Mouse (Mus musculus) heart, postnatal 36 days (tissue): ENCODE data around the gene Tmem265. TPM values are rescaled to one million over a fixed set of nuclear protein-coding genes. Genes with fewer than 3 reads are reported as not detected.

Source experiments
- DNase-seq, 2 experiments: peaks; one replicate each; pipeline ENCODE4 v3.0.0; 2021 to 2022
- intact Hi-C: fragments of 180-260 bp; cut with DNase I; formaldehyde crosslinking; loops from one replicate; pipeline ENCODE4 v1.15.1; 2025
- total RNA-seq, 2 experiments: library from RNA; stranded (reverse); gene quantifications; 2 replicates each; pipeline ENCODE4 v1.2.3; 2021

Tmem265 gene
- not detected for total RNA-seq

DNA sequence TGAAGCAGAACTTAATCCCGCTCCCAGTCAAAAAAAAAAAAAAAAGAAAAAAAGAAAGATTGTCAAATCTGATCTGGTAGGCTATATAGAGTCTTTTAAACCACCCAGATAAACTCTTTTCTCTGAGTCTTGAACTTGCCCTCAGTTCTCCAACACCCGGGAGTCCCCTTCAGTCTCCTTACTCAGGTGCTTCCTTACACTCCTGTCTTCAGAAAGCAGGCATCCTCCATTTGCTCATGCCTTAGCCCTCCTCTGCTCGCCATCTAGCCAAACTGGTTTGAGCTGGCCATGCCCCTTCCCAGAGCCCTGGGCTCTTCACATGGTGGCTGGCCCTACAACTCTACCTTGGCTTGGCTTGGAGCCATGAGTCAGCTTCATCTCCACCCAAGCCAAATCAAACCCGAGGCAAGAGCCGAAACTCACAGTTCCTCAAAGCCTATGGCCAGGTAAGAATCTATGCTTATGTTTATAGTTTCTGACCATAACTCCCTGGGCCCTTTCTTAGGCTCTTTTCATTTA, at the start of gene Tmem265:
TSS of gene Tmem265 (plus strand) at position 51 of the 519 bp plus-strand sequence.
- intact Hi-C loops: no loop called here

DNA sequence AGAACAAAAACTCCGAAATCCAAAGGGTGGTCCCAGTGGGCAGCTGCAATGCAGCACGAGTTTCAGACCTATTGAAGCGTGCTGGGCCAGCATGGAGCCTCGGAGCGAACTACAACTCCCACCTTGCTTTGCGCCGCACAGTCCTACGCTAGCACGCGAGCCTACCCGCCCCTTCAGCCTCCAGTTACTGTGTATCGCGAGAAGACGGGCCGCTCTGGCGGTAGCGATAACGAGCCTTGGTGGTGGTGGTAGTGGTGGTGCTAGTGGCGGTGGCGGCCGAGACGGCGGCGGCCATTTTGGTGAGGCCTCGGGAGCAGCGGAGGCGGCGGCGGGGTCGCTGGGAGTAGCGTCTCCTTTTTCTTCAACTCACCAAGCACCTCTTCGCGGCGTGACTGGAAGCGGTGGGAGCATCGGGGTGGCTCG, 49.4 kb upstream of the Tmem265 start, which contains the start of gene Srcap:
TSS of gene Srcap (plus strand) at position 176 of the 423 bp plus-strand sequence.
- peak; percentile 92 to 94 for DNase-seq
- intact Hi-C loops: loop anchor here (2.0 to 5.0 kb wide), 2 partner anchors 29 to 255 kb away; no protein-coding TSS in a partner anchor

More for the DNA sequence above, at the start of gene Tmem265:
- DNase-seq: no peak

DNA sequence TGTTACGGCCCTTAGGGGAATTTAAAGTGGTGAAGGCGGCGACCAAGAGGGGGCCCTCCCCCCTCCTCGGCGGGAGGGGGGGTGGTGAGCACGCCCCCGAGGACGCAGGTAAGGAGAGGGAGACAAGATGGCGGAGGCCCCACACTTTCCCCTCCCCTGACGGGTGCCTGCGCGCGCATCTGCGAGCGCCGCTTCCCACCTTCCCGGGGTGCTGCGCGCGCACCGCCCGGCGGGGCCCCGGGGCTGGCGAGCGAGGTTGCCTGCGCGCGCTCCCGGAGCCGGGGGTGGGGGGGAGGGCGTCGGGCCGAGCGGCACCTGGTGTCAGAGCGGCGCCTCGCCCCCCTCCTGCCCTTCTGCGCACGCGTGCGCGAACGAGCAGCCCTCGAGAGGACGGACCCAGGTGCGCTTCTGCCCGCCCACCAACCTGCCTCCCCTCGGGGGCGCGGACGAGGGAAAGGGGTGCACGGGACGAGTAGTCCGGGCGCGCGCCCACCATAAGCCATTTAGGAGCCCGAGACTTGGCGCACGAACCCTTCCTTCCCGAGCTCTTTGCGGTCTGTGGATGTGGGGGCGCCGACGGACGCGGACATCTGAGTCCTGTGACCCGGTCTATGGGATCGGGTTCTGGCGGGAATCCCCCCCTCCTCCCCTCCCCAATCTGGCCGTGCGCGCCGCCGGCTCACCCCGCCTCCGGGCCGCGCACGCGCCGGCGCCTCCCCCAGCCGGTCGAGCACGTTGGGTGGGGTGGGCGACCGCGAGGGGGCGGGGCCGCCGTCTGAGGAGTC, 48.8 kb upstream of the Tmem265 start:
- intact Hi-C loops: loop anchor here (5.0 kb wide), 1 partner anchor 255 kb away; no protein-coding TSS in a partner anchor
- DNase-seq: peak; percentile 86 to 91

DNA sequence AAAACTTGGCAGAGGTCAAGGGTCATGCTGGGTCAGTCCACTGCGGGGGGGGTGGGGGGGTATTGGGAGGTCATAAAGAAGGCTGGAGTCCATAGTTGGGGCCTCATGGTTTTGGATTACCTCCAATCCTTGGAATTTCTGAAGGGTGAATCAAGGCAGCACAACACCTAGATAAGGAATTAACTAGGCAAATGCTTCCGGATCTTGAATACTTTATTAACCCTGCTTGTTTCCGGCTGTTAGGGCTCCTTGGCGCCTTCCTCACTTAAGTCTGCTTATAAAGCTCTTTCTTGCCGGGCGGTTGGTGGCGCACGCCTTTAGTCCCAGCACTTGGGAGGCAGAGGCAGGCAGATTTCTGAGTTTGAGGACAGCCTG, 48.2 kb upstream of the Tmem265 start:
- intact Hi-C loops: loop anchor here (5.0 kb wide), 1 partner anchor 256 kb away; no protein-coding TSS in a partner anchor
- peak in 1 of 2 experiments; percentile 26 for DNase-seq

DNA sequence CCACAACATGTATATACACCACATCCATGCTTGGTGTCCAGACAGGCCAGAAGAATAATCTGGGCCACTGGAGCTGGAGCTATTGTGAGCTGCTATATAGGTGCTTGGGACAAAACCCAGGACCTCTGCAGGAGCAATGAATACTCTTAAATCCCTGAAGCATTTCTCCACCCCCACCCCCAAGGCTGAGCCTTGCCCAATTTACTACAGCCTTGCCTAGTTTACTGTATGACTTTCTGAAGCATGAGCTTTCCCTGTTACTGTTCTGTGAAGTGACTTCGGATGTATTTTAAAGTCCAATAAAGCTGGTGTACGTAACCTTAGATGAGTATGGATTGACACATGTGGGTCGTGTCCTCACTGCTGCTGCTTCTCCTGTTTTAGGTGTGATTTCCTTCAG, 47.4 kb upstream of the Tmem265 start:
- no peak for DNase-seq
- intact Hi-C loops: loop anchor here (5.0 kb wide), 1 partner anchor 256 kb away; no protein-coding TSS in a partner anchor

DNA sequence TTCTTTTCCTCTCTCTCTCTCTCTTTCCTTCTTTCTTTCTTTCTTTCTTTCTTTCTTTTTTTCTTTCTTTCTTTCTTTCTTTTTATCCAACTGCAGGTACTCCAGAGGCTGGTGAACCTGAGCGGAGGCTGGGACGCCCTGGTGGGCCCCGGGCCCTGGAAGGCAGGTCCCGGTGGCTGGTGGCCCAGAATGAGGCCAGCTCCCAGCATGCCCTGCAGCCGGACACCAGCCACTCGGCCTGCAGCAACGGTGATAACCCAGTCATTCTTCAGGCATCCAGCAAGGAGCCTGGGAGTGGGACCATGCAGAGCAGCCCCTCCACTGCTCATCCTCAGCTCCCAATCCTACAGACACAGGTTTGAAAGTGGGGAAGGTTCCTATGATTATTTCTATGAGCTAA, 45.3 kb upstream of the Tmem265 start:
- DNase-seq: peak; percentile 11 to 12

DNA sequence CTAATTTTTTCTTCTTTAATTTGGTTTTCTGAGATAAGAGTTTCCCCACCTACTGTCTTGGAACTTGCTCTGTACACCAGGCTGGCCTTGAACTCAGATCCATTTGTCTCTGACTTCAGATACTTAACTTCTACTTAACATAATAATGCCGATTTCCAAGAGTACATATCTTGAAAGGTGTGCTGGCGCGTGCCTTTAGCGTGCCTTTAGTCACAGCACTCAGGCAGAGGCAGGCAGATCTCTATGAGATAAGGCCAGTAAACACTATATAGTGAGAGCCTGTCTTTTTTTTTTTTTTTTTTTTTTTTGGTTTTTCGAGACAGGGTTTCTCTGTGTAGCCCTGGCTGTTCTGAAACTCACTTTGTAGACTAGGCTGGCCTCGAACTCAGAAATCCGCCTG, 44.8 kb upstream of the Tmem265 start:
- DNase-seq: no peak
- intact Hi-C loops: loop anchor here (5.0 kb wide), 1 partner anchor 36 kb away; no protein-coding TSS in a partner anchor

More for the DNA sequence above, 45.3 kb upstream of the Tmem265 start:
- intact Hi-C loops: loop anchor here (5.0 kb wide), 1 partner anchor 36 kb away; no protein-coding TSS in a partner anchor

DNA sequence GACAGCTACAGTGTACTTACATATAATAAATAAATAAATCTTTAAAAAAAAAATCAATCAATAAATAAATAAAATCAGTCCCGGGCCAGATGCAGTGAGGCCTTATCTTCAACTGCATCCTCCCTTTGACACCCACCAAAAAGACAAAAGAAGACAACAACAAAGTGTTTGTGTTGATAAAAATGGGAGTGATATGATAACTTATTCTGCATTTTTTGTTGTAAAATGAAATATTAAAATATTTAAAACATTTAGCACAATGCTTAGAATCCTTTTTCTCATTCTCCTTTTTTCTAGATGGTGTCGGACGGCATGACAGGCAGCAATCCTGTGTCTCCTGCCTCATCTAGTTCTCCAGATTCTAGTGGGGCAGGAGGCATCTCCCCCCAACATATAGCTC, 41.9 kb upstream of the Tmem265 start, which contains the start of gene Gm42715:
TSS of gene Gm42715 (plus strand) at position 301 of the 400 bp plus-strand sequence.
- intact Hi-C loops: loop anchor here (5.0 kb wide), 1 partner anchor 33 kb away; no protein-coding TSS in a partner anchor
- no peak for DNase-seq

DNA sequence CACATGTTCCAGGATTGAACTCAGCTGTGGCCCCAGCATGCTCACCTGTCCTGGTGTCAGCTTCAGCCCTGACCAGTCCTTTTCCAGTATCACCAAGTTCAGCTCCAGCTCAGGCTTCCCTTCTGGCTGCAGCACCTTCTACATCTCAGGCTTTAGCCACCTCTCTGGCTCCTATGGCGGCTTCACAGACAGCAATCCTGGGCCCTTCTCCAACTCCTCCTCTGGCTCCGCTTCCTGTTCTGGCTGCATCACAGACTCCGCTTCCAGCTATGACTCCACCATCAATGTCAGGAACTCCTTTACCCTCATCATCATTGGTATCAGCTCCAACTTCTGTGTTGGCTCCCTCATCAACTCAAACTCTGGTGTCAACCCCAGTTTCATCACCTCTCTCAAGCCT, 19.5 kb upstream of the Tmem265 start:
- intact Hi-C loops: no loop called here
- DNase-seq: peak; percentile 33 to 42

DNA sequence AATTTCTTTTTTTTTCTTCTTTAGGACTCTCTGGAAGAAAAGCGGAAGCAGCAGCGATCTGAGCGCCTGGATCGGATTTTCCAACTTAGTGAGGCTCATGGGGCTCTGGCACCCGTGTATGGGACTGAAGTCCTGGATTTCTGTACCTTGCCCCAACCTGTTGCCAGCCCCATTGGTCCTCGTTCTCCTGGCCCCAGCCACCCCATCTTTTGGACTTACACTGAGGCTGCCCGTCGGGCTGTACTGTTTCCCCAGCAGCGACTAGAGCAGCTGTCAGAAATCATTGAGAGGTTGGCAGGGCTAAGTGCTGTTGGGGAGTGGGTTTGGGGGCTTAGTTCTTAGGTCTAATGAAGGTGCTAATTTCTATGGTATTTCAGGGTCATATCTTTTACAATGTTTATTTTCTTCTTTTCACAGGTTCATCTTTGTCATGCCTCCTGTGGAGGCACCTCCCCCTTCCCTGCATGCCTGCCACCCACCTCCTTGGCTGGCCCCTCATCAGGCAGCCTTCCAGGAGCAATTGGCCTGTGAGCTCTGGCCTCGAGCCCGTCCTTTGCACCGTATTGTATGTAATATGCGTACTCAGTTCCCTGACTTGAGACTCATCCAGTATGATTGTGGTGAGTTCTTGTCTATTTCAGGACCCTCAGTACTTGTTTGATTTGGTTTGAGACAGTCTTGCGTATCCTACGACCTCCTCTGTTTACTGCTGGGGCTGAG, 11.9 kb upstream of the Tmem265 start:
- peak; percentile 65 to 68 for DNase-seq
- intact Hi-C loops: no loop called here

DNA sequence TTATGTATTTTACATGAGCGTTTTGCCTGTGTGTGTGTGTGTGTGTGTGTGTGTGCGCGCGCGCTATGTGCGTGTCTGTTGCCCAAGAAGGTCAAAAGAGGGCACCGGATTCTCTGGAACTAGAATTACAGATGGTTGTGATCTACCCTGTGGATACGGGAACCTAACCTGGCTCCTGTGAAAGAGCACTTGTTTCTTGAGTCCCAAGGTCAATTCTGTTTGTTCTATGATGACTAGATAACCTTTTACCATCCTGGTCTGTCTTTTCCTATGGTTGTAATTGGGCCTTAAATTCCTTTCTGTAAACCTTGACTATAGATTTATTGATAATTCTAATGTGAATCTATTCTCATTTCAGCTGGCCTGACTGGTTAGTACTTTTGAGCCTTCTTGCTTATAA, 9.6 kb upstream of the Tmem265 start:
- intact Hi-C loops: loop anchor here (5.0 kb wide), 1 partner anchor 34 kb away; the partner anchor contains the start of gene Gm42715
- no peak for DNase-seq

DNA sequence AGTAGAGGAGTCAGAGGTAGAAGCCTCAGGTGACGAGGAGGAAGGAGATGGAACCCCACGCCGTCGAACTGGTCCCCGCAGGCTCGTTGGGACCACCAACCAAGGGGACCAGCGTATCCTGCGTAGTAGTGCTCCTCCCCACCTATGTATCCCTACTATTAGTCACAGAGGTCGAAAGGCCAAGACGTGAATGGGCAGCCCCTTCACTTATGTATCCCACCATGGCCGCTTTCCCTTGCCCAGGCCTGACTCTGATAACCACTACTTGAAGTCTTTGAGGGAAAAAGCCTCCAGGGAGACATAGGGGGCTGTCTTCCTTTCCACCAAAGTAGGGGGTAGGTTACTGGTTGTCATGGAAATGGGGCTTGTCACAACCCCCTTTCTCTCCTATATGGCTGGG, 610 bp upstream of the Tmem265 start:
- intact Hi-C loops: no loop called here

DNA sequence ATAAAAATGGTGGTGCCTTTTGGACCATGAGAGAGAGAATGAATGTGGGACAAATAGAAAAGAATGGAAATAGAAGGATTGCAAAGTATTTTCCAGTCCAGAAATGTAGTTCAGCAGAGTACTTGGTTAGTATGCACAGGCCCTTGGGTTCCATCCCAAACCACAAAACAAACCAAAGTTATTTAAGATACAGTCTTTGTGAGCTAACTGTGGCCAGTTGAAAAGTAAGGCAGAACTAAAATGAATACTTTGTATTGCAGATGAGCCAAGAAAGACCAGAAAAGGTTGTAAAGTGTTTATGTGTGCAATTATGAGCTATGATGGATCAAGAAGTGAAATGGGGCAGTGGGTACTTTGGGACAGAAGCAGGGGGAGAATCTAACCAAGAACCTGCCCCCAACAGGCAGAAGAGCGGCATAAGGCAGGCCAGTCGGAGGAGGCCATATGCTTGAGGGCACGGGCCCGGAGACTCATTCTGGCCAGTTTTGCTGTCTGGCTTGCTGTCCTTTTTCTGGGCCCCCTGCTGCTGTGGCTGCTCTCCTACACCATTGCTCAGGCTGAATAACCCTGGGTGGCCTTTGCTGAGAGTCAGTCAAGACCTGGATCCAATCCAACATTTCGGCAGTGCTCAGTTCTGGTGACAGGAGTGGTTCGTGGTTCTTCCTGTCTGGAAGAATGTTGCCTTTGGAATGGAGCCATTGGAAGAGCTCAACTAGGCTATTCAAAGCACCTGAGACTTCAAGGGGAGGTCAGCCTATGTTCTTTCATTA, 3.4 kb downstream of the Tmem265 start:
- intact Hi-C loops: no loop called here
- DNase-seq: no peak

More for the DNA sequence above, 610 bp upstream of the Tmem265 start:
- DNase-seq: no peak

DNA sequence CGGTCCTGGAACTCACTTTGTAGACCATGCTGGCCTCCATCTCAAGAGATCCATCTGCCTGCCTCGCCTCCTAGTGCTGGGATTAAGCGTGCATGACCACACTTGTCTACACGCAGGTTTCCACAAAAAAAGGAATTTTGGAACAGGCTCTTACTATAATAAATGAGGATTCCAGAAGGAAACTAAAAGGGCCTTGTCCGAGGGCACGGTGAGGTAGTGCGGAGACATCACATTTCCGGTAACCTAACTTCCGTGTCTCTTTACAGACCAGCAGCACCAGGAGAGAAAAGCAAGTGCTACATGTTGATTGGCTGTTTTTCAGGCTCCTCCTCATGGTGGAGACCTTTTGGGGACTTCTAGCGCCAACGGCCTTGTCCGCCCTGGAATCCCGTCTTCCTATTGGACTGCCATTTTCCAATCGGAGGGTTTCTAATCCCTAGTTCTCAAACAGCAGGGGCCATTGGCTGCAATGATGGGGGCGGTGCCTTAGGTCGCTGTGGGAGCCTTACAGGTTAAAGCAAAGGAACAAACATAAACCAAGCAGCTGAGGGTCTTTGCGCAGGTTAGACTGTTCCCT, 11.8 kb downstream of the Tmem265 start, which contains the start of gene Phkg2:
TSS of gene Phkg2 (plus strand) at position 446 of the 577 bp plus-strand sequence.
- intact Hi-C loops: no loop called here
- peak; percentile 83 to 87 for DNase-seq

DNA sequence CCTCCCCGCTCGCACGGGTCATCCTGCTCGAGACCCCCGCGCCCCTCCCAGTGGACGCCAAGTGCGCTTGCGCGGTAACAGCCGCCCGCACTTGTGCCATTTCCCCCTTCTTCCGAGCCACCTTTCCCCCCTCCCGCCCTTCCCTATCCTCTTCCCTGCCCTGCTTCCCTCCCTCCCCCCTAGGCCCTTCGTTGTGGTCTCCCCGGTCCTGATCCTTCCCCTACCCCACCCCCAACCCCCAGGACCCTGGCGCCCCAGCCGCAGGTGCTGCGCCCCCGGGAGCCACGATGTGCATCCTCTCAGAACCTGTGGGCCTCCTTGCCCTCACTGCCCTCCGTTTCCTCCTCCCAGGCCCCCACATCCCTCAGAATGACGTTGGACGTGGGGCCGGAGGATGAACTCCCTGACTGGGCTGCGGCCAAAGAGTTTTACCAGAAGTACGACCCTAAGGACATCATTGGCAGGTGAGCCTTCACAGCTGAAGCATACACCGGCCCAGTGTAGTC, 12.4 kb downstream of the Tmem265 start:
- DNase-seq: peak in 1 of 2 experiments; percentile 33
- intact Hi-C loops: no loop called here

DNA sequence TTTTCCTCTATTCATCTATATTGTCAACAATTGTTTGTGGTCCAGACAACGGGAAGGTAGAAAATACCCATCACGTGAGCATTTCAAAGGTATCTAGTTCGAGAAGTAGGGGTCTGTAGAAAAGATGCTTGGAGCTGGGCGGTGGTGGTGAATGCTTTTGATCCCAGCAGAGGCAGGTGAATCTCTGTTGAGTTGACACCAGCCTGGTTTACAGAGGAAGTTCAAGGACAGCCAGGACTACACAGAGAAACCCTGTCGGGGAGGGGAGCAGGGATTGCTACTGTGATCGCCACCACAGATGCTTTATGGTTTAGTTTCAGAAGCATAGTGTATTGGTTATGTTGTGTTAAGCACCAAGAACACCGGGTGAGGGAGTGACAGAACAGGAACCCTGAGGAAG, 12.9 kb downstream of the Tmem265 start:
- DNase-seq: no peak
- intact Hi-C loops: no loop called here

DNA sequence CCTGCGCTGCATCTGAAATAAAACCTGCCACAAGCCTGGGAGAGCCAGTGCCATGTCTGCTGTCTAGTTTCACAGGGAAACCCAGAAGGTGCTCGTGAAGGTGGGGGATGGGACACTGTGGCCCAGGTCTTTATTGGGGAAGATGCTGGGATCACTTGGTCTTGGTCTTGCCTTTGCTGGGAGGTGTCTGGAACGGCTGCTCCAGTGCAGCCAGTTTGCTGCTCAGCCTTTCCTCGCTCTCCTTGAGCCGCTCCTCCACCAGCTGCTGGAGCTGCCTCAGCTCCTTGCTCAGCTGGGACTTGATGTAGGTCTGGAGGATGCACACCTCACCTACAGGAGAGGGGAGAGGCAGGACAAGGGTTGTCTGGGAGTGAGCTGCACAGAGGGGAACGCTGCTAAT, 22.1 kb downstream of the Tmem265 start:
- intact Hi-C loops: no loop called here
- no peak for DNase-seq

DNA sequence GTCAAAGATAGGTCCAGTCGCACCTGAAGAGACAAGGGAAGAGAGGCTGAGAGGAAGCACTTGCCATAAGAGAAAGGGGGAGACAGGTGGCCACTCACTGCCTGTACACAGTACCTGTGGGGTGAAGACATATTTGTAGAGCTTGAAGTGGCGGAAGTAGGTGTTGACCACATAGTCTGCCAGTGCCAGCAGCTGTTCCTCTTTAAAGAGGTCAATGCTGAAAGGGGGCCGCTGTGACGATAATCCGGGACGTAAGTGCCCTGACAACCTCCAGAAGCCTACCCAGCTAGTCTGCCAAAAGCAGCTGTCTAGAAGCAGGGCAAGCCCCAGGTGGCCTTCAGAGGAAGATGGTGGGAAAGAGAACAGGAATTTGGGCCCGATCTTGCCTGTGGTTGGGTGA, 23.8 kb downstream of the Tmem265 start:
- intact Hi-C loops: loop anchor here (5.0 kb wide), 1 partner anchor 182 kb away; the partner anchor contains the start of gene Orai3

DNA sequence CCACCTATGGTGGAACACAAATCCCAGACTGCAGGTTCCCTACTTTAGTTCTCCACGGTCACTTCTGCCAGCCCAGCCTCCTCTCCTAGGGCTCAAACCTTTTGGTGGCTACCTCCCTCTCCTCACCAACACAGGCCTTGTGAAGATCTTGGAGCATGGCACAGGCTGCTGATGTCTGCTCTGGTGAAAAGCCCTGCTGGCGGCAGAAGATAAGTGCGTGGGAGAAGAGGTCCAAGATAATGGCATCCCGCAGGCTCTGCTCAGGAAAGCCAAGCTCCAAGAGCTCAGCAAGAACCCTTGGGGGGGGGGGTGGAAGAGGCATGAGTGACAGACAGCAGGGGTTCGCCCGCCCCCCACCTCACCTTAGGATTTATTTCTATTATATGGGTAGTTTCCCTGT, 25.0 kb downstream of the Tmem265 start:
- intact Hi-C loops: loop anchor here (5.0 kb wide), 1 partner anchor 181 kb away; the partner anchor contains the start of gene Orai3
- no peak for DNase-seq

More for the DNA sequence above, 23.8 kb downstream of the Tmem265 start:
- DNase-seq: no peak
